Mouse (Mus musculus) testis, adult 2 months (tissue): Measurements from ENCODE around the gene Fam120a. TPM values are rescaled to one million over a fixed set of nuclear protein-coding genes. Genes with fewer than 3 reads are reported as not detected.

Experiments used
- H3K27ac ChIP-seq: fragments of 200-500 bp; 2 replicates; pipeline ENCODE4 v1.5.1; 2012; ENCODE audit warnings: low read depth, low read length; ENCODE audit not compliant: control insufficient read depth, insufficient read depth
- H3K27me3 ChIP-seq: fragments of 200-500 bp; 2 replicates; pipeline ENCODE4 v1.6.1; 2012; ENCODE audit warnings: mild to moderate bottlenecking, low read length, moderate library complexity; ENCODE audit not compliant: control insufficient read depth, insufficient read depth
- H3K36me3 ChIP-seq: fragments of 200-500 bp; 2 replicates; pipeline ENCODE4 v1.6.1; 2012; ENCODE audit warnings: mild to moderate bottlenecking, low read length; ENCODE audit not compliant: control insufficient read depth, insufficient read depth
- H3K4me1 ChIP-seq: fragments of 200-500 bp; 2 replicates; pipeline ENCODE4 v1.6.1; 2012; ENCODE audit warnings: low read length; ENCODE audit not compliant: control insufficient read depth, insufficient read depth
- H3K4me3 ChIP-seq: fragments of 200-500 bp; 2 replicates; pipeline ENCODE4 v1.5.1; 2012; ENCODE audit warnings: low read depth, mild to moderate bottlenecking, low read length, moderate library complexity, mixed read lengths; ENCODE audit not compliant: control insufficient read depth
- CTCF ChIP-seq: fragments of 200-500 bp; IDR thresholded peaks from 2 replicates; pipeline ENCODE4 v1.5.1; 2012; ENCODE audit warnings: low read depth, mild to moderate bottlenecking, inconsistent platforms, low read length, moderate library complexity; ENCODE audit not compliant: control insufficient read depth, insufficient read depth, insufficient replicate concordance
- POLR2A ChIP-seq: fragments of 200-500 bp; IDR thresholded peaks from 2 replicates; pipeline ENCODE4 v1.6.1; 2012; ENCODE audit warnings: low read depth, mild to moderate bottlenecking, inconsistent platforms, low read length, moderate library complexity; ENCODE audit not compliant: control insufficient read depth
- polyA plus RNA-seq: library from polyadenylated mRNA; depleted of rRNA; stranded (reverse); fragments of >200 nt; gene quantifications from 2 replicates; pipeline ENCODE4 v1.2.3, GENCODE M21; 2012; rRNA removed

The Fam120a gene
- polyA plus RNA-seq, 1 experiment: 10.8 TPM

- Histone ChIP-seq H3K4me1 (no peaks in the 10 kb centered on the region), H3K4me3 (no peak overlapping the region), H3K27me3 (no peaks in the 10 kb centered on the region), H3K27ac (no peak overlapping the region), H3K36me3 (no peaks in the 10 kb centered on the region)
- TF ChIP-seq POLR2A: no peak
These were observed 129.5 kb downstream of the Fam120a start for GRCm38 (mm10) chr13:48838284-48838683.

DNA sequence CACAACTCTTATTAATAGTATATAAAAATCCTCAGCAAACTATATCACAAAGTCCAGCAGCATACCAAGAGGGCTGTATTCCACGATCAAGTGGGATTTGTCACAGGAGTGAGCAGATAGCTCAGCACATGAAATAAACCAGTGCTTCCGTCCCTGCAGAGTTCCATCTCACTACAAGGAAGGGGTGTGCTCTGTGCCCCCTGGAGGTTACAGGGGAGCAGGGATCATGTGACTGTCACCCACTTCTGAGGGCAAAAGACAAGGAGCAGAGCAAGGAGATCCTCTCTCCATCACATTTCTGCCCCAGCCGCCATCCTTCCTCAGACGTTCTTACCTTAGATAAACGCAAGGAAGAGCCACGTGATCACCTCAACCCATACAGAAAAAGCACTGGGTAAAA, 130.3 kb downstream of the Fam120a start:
- no peaks in the 10 kb centered on the region for H3K36me3 ChIP-seq
- no peaks in the 10 kb centered on the region for H3K4me1 ChIP-seq
- no peaks in the 10 kb centered on the region for H3K27me3 ChIP-seq
- no peak overlapping the region for H3K4me3 ChIP-seq
- no peak overlapping the region for H3K27ac ChIP-seq
- TF ChIP-seq CTCF (no peak), POLR2A (no peak)

GRCm38 (mm10) chr13:48830528-48831250, 137.1 kb downstream of the Fam120a start:
- Histone ChIP-seq H3K27me3 (no peaks in the 10 kb centered on the region), H3K4me3 (no peak overlapping the region), H3K36me3 (no peaks in the 10 kb centered on the region), H3K4me1 (no peaks in the 10 kb centered on the region), H3K27ac (no peak overlapping the region)
- no peak for TF ChIP-seq POLR2A
- TF ChIP-seq CTCF: no peak

GRCm38 (mm10) chr13:48829780-48830179, 138.0 kb downstream of the Fam120a start:
- Histone ChIP-seq H3K36me3 (no peaks in the 10 kb centered on the region), H3K4me1 (no peaks in the 10 kb centered on the region), H3K4me3 (no peak overlapping the region), H3K27me3 (no peaks in the 10 kb centered on the region), H3K27ac (no peak overlapping the region)
- TF ChIP-seq POLR2A (no peak), CTCF (no peak)

Other genes with a start within 250 kb of the Fam120a start
- gene Phf2, start 96.9 kb downstream of the Fam120a start, polyA plus RNA-seq: 20.3 and 21.0 TPM in 2 replicates
- 1.0 and 1.6 TPM in 2 replicates for gene Wnk2, start 180.0 kb upstream of the Fam120a start, polyA plus RNA-seq
- gene Ninj1, start 219.5 kb upstream of the Fam120a start, polyA plus RNA-seq: 30.9 and 41.5 TPM in 2 replicates
- gene Card19, start 248.0 kb upstream of the Fam120a start, polyA plus RNA-seq: 22.0 and 28.9 TPM in 2 replicates